Mouse (Mus musculus) midbrain, embryonic 10.5 days (tissue): ENCODE results near the gene Mob4. TPM values are rescaled to one million over a fixed set of nuclear protein-coding genes. Genes with fewer than 3 reads are reported as not detected.

Experiments
- DNase-seq: peaks from one replicate; pipeline ENCODE4 v3.0.0-alpha.2; 2017; ENCODE audit warnings: low spot score
- H3K27ac ChIP-seq: fragments of 300-500 bp; sonication (generic); replicated peaks from 2 replicates; pipeline ENCODE4 v1.5.1; 2016; ENCODE audit warnings: mild to moderate bottlenecking
- H3K27me3 ChIP-seq: fragments of 300-500 bp; sonication (generic); 2 replicates; pipeline ENCODE4 v1.6.1; 2016; ENCODE audit warnings: low read depth, mild to moderate bottlenecking; ENCODE audit not compliant: poor library complexity, severe bottlenecking
- H3K36me3 ChIP-seq: fragments of 300-500 bp; sonication (generic); 2 replicates; pipeline ENCODE4 v1.6.1; 2016; ENCODE audit warnings: mild to moderate bottlenecking, moderate library complexity
- H3K4me1 ChIP-seq: fragments of 300-500 bp; sonication (generic); 2 replicates; pipeline ENCODE4 v1.6.1; 2016
- H3K4me3 ChIP-seq: fragments of 300-500 bp; sonication (generic); 2 replicates; pipeline ENCODE4 v1.5.1; 2016; ENCODE audit warnings: mild to moderate bottlenecking, moderate library complexity
- H3K9me3 ChIP-seq: fragments of 300-500 bp; sonication (generic); replicated peaks from 2 replicates; pipeline ENCODE4 v1.6.1; 2016; ENCODE audit warnings: mild to moderate bottlenecking
- WGBS: fragments of 180-500 bp; shearing (Covaris S2); methylation state at CpG from one replicate; pipeline ENCODE4 v1.1.7; 2016; 5-methylcytosine and 5-hydroxymethylcytosine counted together
- polyA plus RNA-seq: library from polyadenylated mRNA; unstranded; fragments of >200 nt; fragmentation: Nextera tagmentation; extraction: Ambion mirVana; gene quantifications from 2 replicates; pipeline ENCODE4 v1.2.1, GENCODE M21; 2016

Mob4 gene
- 129 and 135 TPM in 2 replicates for polyA plus RNA-seq

DNA sequence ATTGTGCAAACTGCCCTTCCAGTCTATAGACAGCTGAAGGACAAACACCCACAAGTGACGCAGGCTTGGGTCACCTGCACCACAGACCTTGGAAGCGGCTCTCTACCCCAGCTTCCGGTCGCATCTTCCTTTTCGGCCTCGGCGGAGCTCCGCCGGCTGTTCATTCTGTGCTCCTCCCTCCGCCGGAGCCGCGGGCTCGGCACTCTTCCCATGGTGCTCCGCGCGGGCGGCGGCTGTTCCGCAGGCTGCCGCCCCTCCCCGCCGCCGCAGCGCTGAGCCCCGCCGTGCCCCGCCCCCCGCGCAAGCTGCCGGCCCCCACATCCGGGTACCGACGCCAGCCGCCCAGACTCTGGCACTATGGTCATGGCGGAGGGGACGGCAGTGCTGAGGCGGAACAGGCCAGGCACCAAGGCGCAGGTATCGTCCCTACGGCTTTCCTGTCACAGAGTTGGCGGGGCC is at the start of gene Mob4:
Gene Mob4 (plus strand): TSS at position 289 of the 459 bp plus-strand sequence.
- Histone ChIP-seq H3K4me3 (peak within 1 kb of the TSS; percentile 83), H3K27ac (peak within 1 kb of the TSS; percentile 98), H3K9me3 (no peaks in the 10 kb centered on the region), H3K36me3 (peaks cover 19% of the 10 kb centered on the region), H3K4me1 (peaks cover 28% of the 10 kb centered on the region), H3K27me3 (no peaks in the 10 kb centered on the region)
- peak; percentile 95 for DNase-seq
- 1% methylated on average over 42 of the region's 42 CpGs for WGBS

DNA sequence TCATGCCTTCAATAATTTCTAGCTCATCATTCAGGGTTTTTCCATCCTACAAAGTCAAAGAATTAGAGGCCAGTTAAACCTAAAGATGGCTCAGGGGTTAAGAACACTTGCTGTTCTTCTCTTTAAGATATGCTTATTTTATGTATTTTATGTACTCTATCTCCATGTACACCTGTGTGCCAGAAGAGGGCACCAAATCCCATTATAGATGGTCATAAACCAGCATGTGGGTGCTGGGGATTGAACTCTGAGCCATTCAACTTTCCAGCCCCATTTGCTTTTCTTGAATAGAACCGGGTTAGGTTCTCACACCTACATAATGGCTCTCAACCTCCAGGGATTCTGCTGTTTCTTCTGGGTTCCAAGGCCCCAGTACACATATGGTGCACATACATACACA is 48.9 kb upstream of the Mob4 start:
- H3K4me3 ChIP-seq: no peak overlapping the region
- H3K36me3 ChIP-seq: peaks cover 89% of the 10 kb centered on the region
- no peak overlapping the region for H3K27ac ChIP-seq
- no peaks in the 10 kb centered on the region for H3K27me3 ChIP-seq
- peaks cover 33% of the 10 kb centered on the region for H3K4me1 ChIP-seq
- WGBS: 75% methylated on average over 1 of the region's 1 CpGs
- peaks cover 4% of the 10 kb centered on the region; the same call in 1 of the 2 replicates for H3K9me3 ChIP-seq
- no peak for DNase-seq

DNA sequence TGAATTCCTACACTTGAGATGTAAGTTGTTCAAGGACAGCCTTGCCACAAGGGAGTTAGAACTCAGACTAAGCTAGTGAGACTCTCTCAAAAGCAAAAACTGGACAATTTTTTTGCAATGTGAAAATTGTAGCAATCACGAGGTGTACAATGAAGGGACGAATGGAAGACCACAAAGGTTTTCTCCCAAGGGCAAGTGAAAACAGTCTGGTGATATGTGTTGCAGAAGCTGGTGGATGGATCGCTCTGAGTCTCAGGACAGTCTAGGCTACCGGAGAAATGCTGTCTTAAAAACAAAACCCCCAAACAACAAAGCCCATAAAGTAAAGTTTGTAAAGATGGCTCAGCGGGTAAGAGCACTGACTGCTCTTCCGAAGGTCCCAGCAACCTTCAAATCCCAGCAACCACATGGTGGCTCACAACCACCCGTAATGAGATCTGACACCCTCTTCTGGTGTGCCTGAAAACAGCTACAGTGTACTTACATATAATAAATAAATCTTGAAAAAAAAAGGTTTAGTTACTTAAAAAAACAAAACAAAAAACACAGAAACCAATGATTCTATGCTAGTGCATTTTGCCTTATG is 45.2 kb upstream of the Mob4 start:
- Histone ChIP-seq H3K4me3 (peak overlapping the region; percentile 93), H3K36me3 (peaks cover 68% of the 10 kb centered on the region), H3K9me3 (peaks cover 4% of the 10 kb centered on the region; the same call in 1 of the 2 replicates), H3K4me1 (peaks cover 51% of the 10 kb centered on the region), H3K27ac (no peak overlapping the region), H3K27me3 (no peaks in the 10 kb centered on the region)
- WGBS: 61% methylated on average over 7 of the region's 7 CpGs
- no peak for DNase-seq

DNA sequence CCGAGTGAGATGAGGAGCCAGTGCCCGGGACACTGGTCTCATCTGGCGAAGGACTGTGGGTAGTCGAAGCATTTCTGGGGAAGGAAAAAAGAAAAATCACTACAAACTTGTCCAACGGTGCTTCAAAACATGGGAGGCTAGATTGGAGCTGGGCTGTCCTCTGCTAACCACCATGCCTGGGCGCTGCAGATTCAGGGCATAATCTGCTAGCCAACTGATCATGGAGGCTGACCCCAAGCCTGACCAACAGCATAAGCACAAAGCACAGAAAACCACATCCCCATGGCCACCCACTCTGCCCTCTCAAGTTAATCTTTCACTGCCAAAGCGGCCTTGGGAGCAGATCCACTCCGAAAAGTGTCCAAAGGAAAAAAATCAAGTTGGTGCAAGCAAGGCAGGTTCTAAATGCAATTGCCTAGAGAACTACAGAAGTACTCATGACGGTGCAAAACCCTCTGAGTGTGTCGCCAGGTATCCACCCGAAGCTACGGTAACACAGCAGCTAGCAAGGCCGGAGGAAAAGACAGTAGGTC is 44.1 kb upstream of the Mob4 start:
- 2% methylated on average over 13 of the region's 13 CpGs for WGBS
- H3K4me1 ChIP-seq: peaks cover 51% of the 10 kb centered on the region
- peak overlapping the region; percentile 99 for H3K27ac ChIP-seq
- peak overlapping the region; percentile 93 for H3K4me3 ChIP-seq
- no peaks in the 10 kb centered on the region for H3K27me3 ChIP-seq
- peaks cover 68% of the 10 kb centered on the region for H3K36me3 ChIP-seq
- no peak for DNase-seq
- H3K9me3 ChIP-seq: peaks cover 4% of the 10 kb centered on the region; the same call in 1 of the 2 replicates

DNA sequence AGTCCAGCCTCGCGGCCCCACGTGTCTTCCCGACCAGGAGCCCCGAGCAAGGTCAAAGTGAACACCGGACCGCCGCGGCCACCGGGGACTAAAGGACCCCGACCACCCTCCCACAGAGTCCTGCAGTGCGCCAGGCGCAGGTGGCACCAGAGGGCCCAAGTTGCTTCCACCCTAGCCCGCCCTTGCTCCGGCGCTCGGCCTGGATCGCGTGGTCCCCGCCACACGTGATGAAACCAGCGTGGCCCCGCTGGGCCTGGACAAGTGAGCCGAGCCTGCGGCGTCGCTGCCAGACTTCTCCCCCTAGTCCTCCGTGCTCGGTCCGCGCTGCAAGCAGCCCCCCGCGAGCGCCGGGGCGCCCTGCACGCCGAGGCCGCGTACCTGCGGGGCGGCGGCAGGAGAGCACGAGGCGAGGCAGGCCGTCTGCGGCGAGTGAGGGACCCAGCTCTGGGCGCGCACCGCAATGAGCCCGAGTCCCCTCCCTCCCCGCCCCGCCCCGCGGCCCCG is 43.6 kb upstream of the Mob4 start:
- WGBS: under 1% methylated on average over 40 of the region's 57 CpGs
- DNase-seq: no peak
- Histone ChIP-seq H3K4me3 (peak overlapping the region; percentile 93), H3K4me1 (peaks cover 51% of the 10 kb centered on the region), H3K27me3 (no peaks in the 10 kb centered on the region), H3K27ac (peak overlapping the region; percentile 99), H3K9me3 (peaks cover 3% of the 10 kb centered on the region; the same call in 1 of the 2 replicates), H3K36me3 (peaks cover 68% of the 10 kb centered on the region)

DNA sequence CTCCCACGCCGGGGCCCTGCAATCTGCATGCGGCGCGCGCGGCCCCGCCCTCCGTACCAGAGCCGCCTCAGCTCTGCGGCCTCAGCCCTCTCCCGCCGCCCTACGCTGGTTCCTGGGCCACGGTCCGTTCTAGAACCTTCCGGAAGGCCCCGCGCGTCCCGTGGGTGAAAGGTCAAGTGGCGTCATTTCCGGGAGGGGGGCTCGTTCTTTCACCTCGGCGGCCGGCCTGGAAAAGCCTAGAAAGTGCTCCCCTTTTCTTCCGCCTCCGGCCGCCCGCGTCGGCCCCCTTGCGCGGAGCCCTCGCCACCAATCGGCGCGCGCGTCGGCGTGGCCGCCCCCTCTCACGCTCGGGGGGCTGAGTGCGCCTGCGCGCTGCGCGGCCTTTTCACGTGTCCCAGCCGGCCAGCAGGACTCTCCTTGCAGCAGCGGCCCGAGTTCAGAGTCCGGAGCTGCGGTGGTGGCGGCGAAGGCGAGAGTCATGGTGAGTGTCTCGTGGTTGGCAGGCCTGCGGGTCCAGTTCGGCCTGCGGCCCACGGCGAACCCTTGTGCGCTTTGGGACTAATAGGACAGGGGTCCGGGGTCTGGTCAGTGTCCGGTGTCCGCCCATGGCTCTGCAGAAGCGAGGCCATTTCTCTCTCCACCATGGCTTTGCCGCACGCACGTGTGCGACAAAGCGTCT is 43.0 kb upstream of the Mob4 start, which contains the start of the genes Hspe1 and Hspd1:
Gene Hspe1 (plus strand): TSS at position 201 of the 679 bp plus-strand sequence.
Gene Hspd1 (minus strand): TSS at position 312 of the 679 bp plus-strand sequence.
- Histone ChIP-seq H3K36me3 (peaks cover 68% of the 10 kb centered on the region), H3K27me3 (no peaks in the 10 kb centered on the region), H3K9me3 (no peaks in the 10 kb centered on the region), H3K27ac (peak within 1 kb of the TSS; percentile 99), H3K4me3 (peak within 1 kb of the TSS; percentile 93), H3K4me1 (peaks cover 51% of the 10 kb centered on the region)
- under 1% methylated on average over 67 of the region's 76 CpGs for WGBS
- peak; percentile 99 for DNase-seq

DNA sequence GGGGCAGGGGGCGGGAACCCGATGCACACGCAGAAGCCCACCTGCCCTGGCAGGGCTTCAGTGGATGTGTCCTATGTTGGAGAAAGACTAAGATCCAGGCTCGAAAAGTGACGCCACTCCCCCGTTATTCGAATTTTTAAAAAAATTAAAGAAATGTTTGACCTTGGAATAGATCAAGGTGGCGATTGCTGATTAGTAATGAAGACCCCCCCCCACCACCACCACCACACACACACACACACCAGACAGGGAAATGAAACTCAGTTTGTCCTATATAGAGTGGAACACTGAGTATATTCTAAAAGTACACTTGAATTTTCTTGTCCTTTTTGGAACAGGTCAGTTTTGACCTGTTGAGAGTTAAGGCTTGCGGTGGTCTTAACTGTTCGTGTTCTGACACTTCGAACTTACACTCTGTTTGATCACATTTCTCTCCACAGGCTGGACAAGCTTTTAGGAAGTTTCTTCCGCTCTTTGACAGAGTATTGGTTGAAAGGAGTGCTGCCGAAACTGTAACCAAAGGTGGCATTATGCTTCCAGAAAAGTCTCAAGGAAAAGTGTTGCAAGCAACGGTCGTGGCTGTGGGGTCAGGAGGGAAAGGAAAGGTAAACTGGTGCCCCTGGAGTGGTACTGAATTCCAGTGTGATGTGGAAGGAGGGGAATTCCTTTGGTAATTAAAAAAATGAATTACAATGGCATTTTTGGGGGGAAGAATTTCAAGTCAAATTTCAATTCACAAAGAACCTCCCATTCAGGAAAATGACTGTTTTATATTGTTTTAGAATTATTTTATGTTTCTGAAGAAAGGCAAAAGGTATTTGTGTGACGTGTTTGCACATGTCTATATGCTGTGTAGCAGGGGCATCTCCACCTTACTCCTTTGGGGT is 42.2 kb upstream of the Mob4 start:
- Histone ChIP-seq H3K4me3 (peak overlapping the region; percentile 93), H3K27ac (peak overlapping the region; percentile 99), H3K9me3 (no peaks in the 10 kb centered on the region), H3K27me3 (no peaks in the 10 kb centered on the region), H3K4me1 (peaks cover 50% of the 10 kb centered on the region), H3K36me3 (peaks cover 68% of the 10 kb centered on the region)
- no peak for DNase-seq
- 13% methylated on average over 16 of the region's 16 CpGs for WGBS

DNA sequence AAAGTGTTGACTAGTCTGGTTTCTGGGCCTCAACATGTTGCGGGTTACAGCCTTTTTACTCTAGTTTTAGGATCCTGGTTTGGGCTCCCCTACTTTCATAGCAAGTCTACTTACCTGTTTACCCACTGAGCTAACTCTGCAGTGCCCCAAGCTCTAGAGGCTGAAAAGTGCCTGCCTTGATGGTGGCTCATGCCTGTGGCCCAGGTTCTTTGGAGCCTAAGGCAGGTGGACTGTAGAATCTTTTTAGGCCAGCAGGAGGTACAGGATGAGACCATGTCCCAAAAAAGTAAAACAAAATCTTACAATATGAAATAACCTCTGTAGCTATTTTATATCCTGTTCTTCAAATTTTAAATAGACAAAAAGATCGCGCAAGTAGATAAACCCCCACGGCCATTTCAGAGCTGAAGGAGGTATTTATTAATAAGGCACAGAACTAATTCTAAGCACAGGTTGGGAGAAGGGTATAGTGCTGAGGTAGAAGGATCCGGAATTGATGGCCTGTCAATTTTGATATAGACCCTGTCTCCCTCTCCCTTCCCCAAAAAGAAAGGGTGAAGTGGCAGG is 41.5 kb upstream of the Mob4 start:
- Histone ChIP-seq H3K36me3 (peaks cover 65% of the 10 kb centered on the region), H3K27me3 (no peaks in the 10 kb centered on the region), H3K27ac (peak overlapping the region; percentile 99; the same call in 1 of the 2 replicates), H3K4me3 (peak overlapping the region; percentile 93), H3K9me3 (no peaks in the 10 kb centered on the region), H3K4me1 (peaks cover 42% of the 10 kb centered on the region)
- 88% methylated on average over 5 of the region's 5 CpGs for WGBS
- DNase-seq: no peak

DNA sequence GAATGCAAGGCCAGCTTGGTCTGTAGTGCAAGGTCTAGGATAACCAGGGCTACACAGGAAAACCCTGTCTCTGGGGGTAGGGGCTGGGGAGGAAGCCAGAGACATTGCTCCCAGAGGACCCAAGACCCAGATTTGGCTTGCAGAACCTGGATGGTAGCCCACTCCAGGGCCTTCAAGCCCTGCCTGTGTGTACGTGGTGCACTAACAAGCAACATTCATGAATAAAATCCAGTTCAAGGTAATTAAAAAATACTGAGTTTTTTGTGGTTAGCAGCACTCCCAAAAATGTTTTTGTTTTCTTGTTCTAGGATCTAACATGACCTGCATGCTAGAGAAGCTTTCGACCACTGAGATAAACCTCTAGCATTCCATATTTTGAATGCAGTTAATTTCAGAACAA is 39.0 kb upstream of the Mob4 start:
- no peaks in the 10 kb centered on the region for H3K9me3 ChIP-seq
- no peak for DNase-seq
- peaks cover 50% of the 10 kb centered on the region for H3K36me3 ChIP-seq
- H3K27me3 ChIP-seq: no peaks in the 10 kb centered on the region
- no peak overlapping the region for H3K27ac ChIP-seq
- peaks cover 18% of the 10 kb centered on the region for H3K4me1 ChIP-seq
- no peak overlapping the region for H3K4me3 ChIP-seq
- 85% methylated on average over 2 of the region's 2 CpGs for WGBS

DNA sequence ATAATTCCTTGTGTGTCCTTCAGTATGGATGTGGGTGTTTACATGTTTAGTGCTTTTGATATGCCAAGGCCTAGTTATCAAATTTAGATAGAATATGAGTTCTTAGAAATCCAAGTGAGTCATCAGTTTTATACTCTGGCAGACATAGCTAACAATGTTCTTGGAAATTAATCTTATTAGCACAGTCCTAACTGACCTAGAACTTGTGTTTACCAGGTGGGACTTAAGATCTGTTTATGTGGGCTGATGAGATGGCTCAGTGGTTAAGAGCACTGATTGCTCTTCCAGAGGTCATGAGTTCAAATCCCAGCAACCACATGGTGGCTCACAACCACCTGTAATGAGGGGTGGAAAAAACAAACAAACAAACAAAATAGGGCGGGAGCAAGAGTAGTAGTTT is 38.6 kb upstream of the Mob4 start:
- peaks cover 18% of the 10 kb centered on the region for H3K4me1 ChIP-seq
- peaks cover 50% of the 10 kb centered on the region for H3K36me3 ChIP-seq
- 80% methylated on average over 1 of the region's 1 CpGs for WGBS
- H3K27ac ChIP-seq: no peak overlapping the region
- H3K27me3 ChIP-seq: no peaks in the 10 kb centered on the region
- no peak for DNase-seq
- no peaks in the 10 kb centered on the region for H3K9me3 ChIP-seq
- H3K4me3 ChIP-seq: no peak overlapping the region

DNA sequence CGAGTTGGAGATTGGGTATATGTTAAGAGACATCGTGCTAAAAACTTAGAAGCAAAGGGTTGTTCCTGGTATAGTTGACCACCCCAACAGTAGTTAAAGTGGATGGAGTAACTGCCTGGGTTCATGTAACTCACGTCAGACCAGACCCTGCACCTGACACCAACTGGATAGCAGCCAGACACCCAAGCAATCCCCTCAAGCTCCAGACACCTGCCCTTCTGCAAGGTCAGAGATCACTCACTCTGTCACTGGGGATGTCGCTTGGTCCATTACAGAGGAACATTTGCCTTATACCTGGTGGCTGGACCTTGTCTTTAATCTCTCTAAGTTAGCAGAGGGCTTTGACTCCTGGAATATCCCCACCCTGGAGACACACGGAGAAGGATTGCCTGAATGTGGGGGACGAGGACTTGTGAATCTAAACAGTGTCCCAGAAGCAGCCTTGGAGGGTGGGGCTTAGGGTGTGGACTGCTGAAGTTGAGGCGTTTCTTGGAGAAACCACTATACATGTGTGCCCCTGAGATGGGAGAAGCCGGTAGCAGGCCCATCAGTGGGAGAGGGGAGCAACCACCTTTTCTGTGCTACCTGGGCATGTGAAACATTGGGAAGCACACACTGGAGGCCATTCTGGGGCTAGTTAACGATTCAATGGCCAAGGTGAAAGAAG is 24.0 kb upstream of the Mob4 start:
- Histone ChIP-seq H3K4me3 (no peak overlapping the region), H3K27me3 (no peaks in the 10 kb centered on the region), H3K36me3 (no peaks in the 10 kb centered on the region), H3K27ac (no peak overlapping the region), H3K4me1 (no peaks in the 10 kb centered on the region), H3K9me3 (no peaks in the 10 kb centered on the region)
- WGBS: 90% methylated on average over 9 of the region's 9 CpGs
- DNase-seq: no peak
